Mouse (Mus musculus) liver, embryonic 14.5 days (tissue): ENCODE data around the gene Stard3. TPM values are rescaled to one million over a fixed set of nuclear protein-coding genes. Genes with fewer than 3 reads are reported as not detected.

Experiments used
- ATAC-seq: fragments of 200-750 bp; cut with Nextera tagmentation; 2 replicates; pipeline ENCODE4 v1.8.0; 2017; ENCODE audit warnings: moderate number of reproducible peaks, mild to moderate bottlenecking, moderate library complexity; ENCODE audit not compliant: insufficient read depth
- DNase-seq, 3 experiments: peaks; one replicate each; pipeline ENCODE4 v3.0.0-alpha.2; 2012 to 2013; ENCODE audit warnings: low read depth in 3 of 3, low spot score in 3 of 3
- H3K27ac ChIP-seq: fragments of 300-500 bp; sonication (generic); 2 replicates; pipeline ENCODE4 v1.5.1; 2014; ENCODE audit warnings: moderate library complexity, mild to moderate bottlenecking, control low read depth, inconsistent platforms
- H3K27me3 ChIP-seq: fragments of 300-500 bp; sonication (generic); 2 replicates; pipeline ENCODE4 v1.6.1; 2014; ENCODE audit warnings: mild to moderate bottlenecking, low read length, moderate library complexity; ENCODE audit not compliant: control insufficient read depth, insufficient read depth
- H3K36me3 ChIP-seq: fragments of 300-500 bp; sonication (generic); replicated peaks from 2 replicates; pipeline ENCODE4 v1.6.1; 2014; ENCODE audit warnings: low read depth; ENCODE audit not compliant: control insufficient read depth, insufficient read depth
- H3K4me1 ChIP-seq, 2 experiments: fragments of 200-500 bp in 1 of 2; fragments of 300-500 bp in 1 of 2; sonication (generic) in 1 of 2; replicated peaks; 2 replicates each; pipeline ENCODE4 v1.6.1; 2012 to 2014; ENCODE audit warnings: antibody characterized with exemption in 1 of 2, inconsistent platforms in 1 of 2, low read length in 1 of 2; ENCODE audit not compliant: control insufficient read depth in 2 of 2, insufficient read depth in 2 of 2
- H3K4me2 ChIP-seq: fragments of 300-500 bp; sonication (generic); 2 replicates; pipeline ENCODE4 v1.6.1; 2014; ENCODE audit warnings: low read depth, mild to moderate bottlenecking, control low read depth, moderate library complexity
- H3K4me3 ChIP-seq, 2 experiments: fragments of 200-500 bp in 1 of 2; fragments of 300-500 bp in 1 of 2; sonication (generic) in 1 of 2; 2 replicates each; pipeline ENCODE4 v1.5.1; 2012 to 2014; ENCODE audit warnings: low read depth in 2 of 2, low read length in 2 of 2, mild to moderate bottlenecking in 2 of 2, control low read depth in 1 of 2, inconsistent platforms in 1 of 2, moderate library complexity in 1 of 2; ENCODE audit not compliant: insufficient read depth in 1 of 2
- H3K9ac ChIP-seq: fragments of 300-500 bp; sonication (generic); replicated peaks from 2 replicates; pipeline ENCODE4 v1.6.1; 2014; ENCODE audit warnings: mild to moderate bottlenecking, control low read depth, moderate library complexity
- H3K9me3 ChIP-seq: fragments of 300-500 bp; sonication (generic); 2 replicates; pipeline ENCODE4 v1.6.1; 2016; ENCODE audit warnings: low read length, mixed read lengths; ENCODE audit not compliant: control insufficient read depth
- CTCF ChIP-seq: IDR thresholded peaks from 2 replicates; pipeline ENCODE4 v1.5.1; 2016; ENCODE audit warnings: antibody characterized with exemption, low read depth, control low read depth
- EP300 ChIP-seq: IDR thresholded peaks from 2 replicates; pipeline ENCODE4 v1.6.1; 2016; ENCODE audit warnings: antibody characterized with exemption, low read depth
- WGBS: fragments of 180-500 bp; shearing (Covaris S2); extraction: QIAGEN DNeasy Blood & Tissue Kit; methylation state at CpG from one replicate; pipeline ENCODE4 v1.1.7; 2014; ENCODE audit not compliant: insufficient replicate concordance; 5-methylcytosine and 5-hydroxymethylcytosine counted together
- polyA plus RNA-seq, 2 experiments: library from polyadenylated mRNA; depleted of rRNA in 1 of 2; stranded (reverse) in 1 of 2; unstranded in 1 of 2; fragments of >200 nt; fragmentation: Nextera tagmentation in 1 of 2; extraction: Ambion mirVana in 1 of 2; gene quantifications; 2 replicates each; pipeline versions ENCODE4 v1.2.1 to v1.2.3; 2012 to 2014

Stard3 gene
- polyA plus RNA-seq, 2 experiments = 11.6 to 16.8 TPM

- Histone ChIP-seq H3K4me2 (no peak overlapping the region), H3K27ac (no peak overlapping the region), H3K27me3 (peaks cover 98% of the 10 kb centered on the region), H3K9me3 (no peaks in the 10 kb centered on the region), H3K9ac (no peak overlapping the region), H3K36me3 (no peaks in the 10 kb centered on the region), H3K4me1 (no peaks in the 10 kb centered on the region), H3K4me3 (no peak overlapping the region)
- DNase-seq (no peak), ATAC-seq (no peak)
- TF ChIP-seq EP300 = no peak
- no peak for TF ChIP-seq CTCF
- WGBS = 0% methylated on average over 1 of the region's 1 CpGs
Measured at GRCm38 (mm10) chr11:98322159-98322558, 36.0 kb upstream of the Stard3 start.

GRCm38 (mm10) chr11:98323136-98323866, 34.9 kb upstream of the Stard3 start:
- no peak overlapping the region for H3K27ac ChIP-seq
- DNase-seq = no peak
- ATAC-seq = no peak
- H3K27me3 ChIP-seq = peaks cover 100% of the 10 kb centered on the region
- 5% methylated on average over 10 of the region's 10 CpGs for WGBS
- no peak overlapping the region for H3K4me2 ChIP-seq
- no peaks in the 10 kb centered on the region for H3K36me3 ChIP-seq
- H3K4me3 ChIP-seq = no peak overlapping the region
- no peak for TF ChIP-seq EP300
- H3K4me1 ChIP-seq = no peaks in the 10 kb centered on the region
- H3K9ac ChIP-seq = no peak overlapping the region
- no peaks in the 10 kb centered on the region for H3K9me3 ChIP-seq

DNA sequence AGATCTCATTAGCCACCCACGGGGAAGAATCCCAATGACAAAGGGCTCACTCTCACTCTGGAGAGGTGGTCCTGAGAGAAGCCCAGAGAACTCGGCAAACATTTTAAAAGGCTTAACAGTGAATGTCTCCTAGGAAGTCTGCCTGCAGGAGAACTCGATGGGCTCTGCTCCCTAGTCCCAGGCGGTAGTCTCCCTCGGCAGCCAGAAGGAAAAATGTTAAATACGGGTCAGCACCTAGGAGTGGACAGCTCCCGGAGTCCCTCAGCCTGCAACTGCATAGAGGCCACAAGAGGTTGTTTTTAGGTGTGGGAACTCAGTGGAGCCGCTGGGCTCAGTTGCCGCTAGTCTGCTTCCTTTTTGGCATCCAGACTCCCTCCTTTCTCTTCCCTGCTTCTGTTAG, 34.2 kb upstream of the Stard3 start:
- Histone ChIP-seq H3K9me3 (no peaks in the 10 kb centered on the region), H3K4me2 (no peak overlapping the region), H3K4me3 (no peak overlapping the region), H3K27ac (no peak overlapping the region), H3K27me3 (peaks cover 100% of the 10 kb centered on the region), H3K9ac (no peak overlapping the region), H3K4me1 (no peaks in the 10 kb centered on the region), H3K36me3 (no peaks in the 10 kb centered on the region)
- TF ChIP-seq EP300 (no peak), CTCF (no peak)
- ATAC-seq = no peak
- no peak for DNase-seq
- 4% methylated on average over 9 of the region's 9 CpGs for WGBS

DNA sequence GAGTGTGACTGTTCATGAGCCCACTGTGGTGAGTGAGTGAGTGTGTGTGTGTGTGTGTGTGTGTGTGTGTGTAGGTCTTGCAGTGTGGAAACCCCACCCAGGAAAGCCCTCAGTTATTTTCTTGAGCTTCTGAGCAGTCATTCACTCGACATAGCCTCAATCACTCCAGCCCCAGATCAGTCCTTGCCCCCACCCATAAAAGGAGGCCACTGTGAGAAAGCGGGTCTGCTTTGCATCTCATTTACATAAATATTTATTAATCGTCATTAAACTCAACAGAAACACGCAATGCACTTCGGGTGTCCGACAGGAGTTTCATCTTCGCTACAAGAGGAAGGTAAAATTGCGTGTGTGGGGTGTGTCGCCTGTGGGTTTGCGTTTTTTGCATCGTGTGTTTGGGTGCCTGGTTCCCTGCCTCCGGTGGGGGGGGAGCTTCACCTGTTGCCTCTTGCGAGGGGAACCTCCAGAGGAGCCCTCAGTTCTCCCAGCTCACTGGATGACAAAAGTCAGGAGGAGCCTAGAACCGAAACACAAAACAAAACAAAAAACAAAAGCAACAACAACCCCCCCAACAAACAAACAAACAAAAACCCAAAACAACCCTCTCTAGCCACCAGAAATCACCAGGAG, 32.9 kb upstream of the Stard3 start:
- H3K9me3 ChIP-seq = no peaks in the 10 kb centered on the region
- ATAC-seq (no peak), DNase-seq (no peak)
- no peaks in the 10 kb centered on the region for H3K36me3 ChIP-seq
- no peaks in the 10 kb centered on the region for H3K4me1 ChIP-seq
- H3K4me3 ChIP-seq = no peak overlapping the region
- TF ChIP-seq CTCF (no peak), EP300 (no peak)
- H3K9ac ChIP-seq = no peak overlapping the region
- no peak overlapping the region for H3K4me2 ChIP-seq
- WGBS = 5% methylated on average over 14 of the region's 14 CpGs
- H3K27ac ChIP-seq = no peak overlapping the region
- H3K27me3 ChIP-seq = peaks cover 100% of the 10 kb centered on the region

GRCm38 (mm10) chr11:98325821-98326218, 32.3 kb upstream of the Stard3 start:
- no peaks in the 10 kb centered on the region for H3K36me3 ChIP-seq
- DNase-seq = no peak
- no peak overlapping the region for H3K4me2 ChIP-seq
- H3K9ac ChIP-seq = no peak overlapping the region
- H3K27ac ChIP-seq = no peak overlapping the region
- 5% methylated on average over 22 of the region's 22 CpGs for WGBS
- H3K4me1 ChIP-seq = no peaks in the 10 kb centered on the region
- H3K4me3 ChIP-seq = no peak overlapping the region
- H3K9me3 ChIP-seq = no peaks in the 10 kb centered on the region
- H3K27me3 ChIP-seq = peaks cover 100% of the 10 kb centered on the region
- ATAC-seq = no peak
- no peak for TF ChIP-seq EP300
- no peak for TF ChIP-seq CTCF
